Mouse (Mus musculus) adrenal gland, adult 2 months (tissue): ENCODE measurements around the gene AW146154. TPM values are rescaled to one million over a fixed set of nuclear protein-coding genes. Genes with fewer than 3 reads are reported as not detected.
"Not testable (repeated sequence)": the region's sequence is repeated elsewhere in the genome, so short reads cannot be mapped to it uniquely, and the experiment has no call there.

Source experiments
- DNase-seq: peaks from one replicate; pipeline ENCODE4 v3.0.0; 2021
- long read RNA-seq: library from polyadenylated mRNA; stranded (forward); transcript quantifications from one replicate; pipeline ENCODE4 v2.0.0, GENCODE M21; 2021
- polyA plus RNA-seq: library from polyadenylated mRNA; depleted of rRNA; stranded (reverse); fragments of >200 nt; gene quantifications from 2 replicates; pipeline ENCODE4 v1.2.3, GENCODE M21; 2012; rRNA removed
- total RNA-seq, 2 experiments: library from RNA; stranded (reverse); gene quantifications; 2 replicates each; pipeline ENCODE4 v1.2.3; 2021

AW146154 gene
- total RNA-seq (1 to 10 TPM; 7.2 to 8.6 TPM), polyA plus RNA-seq (1.1 and 1.6 TPM in 2 replicates)
- long read RNA-seq, partial matches to known transcripts = 0 of 3 reads
- long read RNA-seq, other reads (novel, unspliced or antisense) = 1 of 3 reads

- peak; percentile 99 for DNase-seq
These were observed at the start of gene AW146154, which contains the start of gene Gm20449 for GRCm38 (mm10) chr7:41499389-41500049. Gene AW146154, minus strand, starts transcription at chr7:41499890. Gene Gm20449, minus strand, starts transcription at chr7:41499417.

GRCm38 (mm10) chr7:41512672-41513071 is 13.0 kb upstream of the AW146154 start:
- no peak for DNase-seq

DNA sequence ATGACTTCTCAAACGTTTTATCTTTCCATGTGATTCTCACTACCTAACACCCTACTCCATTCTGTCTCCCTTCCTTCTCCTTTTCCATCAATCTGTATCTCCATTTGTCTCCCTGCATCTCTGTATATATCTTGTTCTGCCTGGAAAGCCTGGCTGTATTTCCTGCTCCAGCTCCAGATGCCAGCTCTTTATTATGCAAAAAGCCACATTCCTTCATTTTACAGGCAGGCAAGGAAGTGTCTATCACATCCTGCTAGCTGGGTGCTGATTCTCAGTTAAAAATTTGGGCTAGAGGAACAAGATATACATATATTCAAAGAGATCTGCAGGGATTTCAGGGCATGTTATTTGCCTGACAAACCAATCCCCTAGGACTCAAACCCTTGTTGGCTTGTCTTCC is 12.5 kb upstream of the AW146154 start:
- no peak for DNase-seq

- DNase-seq = no peak
These were observed 2.7 kb upstream of the AW146154 start for GRCm38 (mm10) chr7:41502402-41502801.

DNA sequence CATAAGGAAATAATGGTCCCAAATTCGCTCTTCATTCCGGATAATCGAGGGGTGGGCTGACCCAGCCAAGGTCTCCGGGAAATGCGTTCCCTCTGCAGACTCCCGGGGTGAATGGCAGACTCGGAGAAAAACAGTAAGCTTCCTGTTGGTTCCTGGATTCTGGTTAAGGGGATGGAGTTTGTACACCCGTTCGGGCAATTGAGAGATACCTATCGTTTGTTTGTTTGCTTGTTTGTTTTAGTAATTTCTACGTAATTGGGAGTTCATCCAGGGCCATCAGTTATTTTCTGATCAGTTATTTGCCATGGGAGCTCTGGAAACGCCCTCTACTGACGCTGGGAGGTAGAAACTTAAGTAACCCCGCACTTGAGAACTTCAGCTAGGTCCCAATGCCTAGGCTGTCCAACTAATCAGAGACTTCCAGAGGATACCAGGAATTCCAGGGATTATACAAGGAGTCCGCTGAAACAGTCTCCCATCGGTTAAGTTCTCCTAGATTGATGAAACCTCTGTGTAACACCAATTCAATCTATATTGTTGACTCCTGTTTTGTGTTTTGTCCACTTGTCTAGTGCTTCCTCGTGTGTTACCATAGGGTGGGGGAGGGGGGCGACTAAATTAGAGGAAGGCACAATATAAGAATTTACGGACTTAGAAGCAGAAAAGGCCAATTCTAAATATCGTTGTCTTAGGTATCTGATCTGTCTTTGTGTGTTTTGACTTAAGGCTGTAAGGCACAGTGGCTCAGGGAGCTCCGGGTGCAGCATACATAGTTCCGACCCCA is 653 bp upstream of the AW146154 start:
- DNase-seq = peak; percentile 82

DNA sequence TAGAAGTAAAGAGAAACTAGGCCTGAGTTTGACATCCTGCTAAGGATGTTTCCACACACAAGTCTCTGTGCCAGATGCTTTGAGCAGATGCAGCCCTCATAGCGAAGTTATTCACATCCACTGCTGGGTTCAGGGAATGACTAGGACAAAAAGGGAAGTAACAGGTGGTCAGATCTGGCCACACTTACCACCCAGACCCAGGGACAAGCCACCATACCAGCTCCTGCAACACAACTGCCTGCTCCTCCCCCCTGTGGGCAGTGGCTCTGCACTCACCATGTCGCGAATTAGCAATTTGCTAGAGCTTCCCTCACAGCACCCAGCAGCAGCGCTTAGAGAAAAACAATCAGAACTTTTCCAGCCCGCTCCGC is 687 bp downstream of the AW146154 start:
- not testable (repeated sequence) for DNase-seq

DNA sequence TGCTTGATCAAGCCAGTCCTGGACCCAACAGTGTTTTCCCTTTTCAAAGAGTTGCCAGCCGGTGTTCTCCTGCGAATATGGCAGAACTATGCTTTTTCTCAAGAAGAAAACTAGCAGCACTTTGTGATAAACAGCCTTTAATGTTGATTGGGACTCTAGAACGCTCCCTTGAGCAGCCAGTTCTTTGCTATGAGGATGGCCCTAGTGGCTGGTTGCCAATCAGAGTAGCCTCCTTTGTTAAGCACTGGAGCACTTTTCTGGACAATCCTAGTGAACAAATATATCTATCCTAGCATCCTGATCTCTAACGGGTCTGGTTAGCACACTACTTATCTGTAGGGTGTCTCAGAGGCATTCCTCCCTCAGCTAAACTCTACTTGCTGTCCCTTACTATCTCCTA is 1.2 kb downstream of the AW146154 start:
- DNase-seq = not testable (repeated sequence)

GRCm38 (mm10) chr7:41497871-41498270 is 1.8 kb downstream of the AW146154 start:
- DNase-seq = no peak

DNA sequence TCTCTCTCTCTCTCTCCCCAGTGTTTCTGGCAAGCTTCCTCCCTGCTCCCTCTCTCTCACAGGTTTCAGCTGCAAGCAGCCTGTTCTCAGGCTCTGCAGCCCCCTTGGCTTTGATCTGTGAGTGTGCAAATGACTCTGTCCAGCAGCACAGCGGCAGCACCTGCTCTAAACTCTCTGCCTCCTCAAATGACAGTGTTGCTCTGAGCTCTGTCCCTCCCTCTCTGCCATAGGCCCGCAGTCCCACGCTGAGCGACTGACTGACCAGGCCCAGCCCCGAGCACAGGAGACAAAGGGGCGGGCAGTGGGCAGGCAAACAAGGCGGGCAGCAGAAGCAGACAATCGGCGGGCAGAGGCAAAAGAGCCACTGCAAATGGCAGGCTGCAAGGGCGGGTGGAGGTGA is 47.8 kb downstream of the AW146154 start:
- DNase-seq = no peak

DNA sequence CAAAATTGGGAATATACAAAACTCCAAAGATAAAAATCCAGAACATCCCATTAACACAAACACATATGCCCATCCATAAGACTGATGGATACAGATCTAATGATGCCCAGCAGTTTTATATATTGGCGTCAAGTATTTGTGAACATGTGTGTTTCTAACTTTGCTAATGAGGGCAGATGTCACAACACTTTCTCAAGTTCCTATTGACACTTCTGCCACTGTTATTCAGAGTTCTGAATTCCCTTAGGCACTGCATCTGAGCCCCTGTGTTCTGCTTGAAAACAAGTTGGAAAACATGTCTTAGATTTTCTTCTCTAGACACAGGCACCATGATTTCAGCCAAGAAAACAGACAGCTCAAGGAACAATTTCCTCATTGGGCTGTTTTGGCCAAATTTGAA is 51.1 kb downstream of the AW146154 start, which contains the start of gene Vmn2r57:
TSS of gene Vmn2r57 (minus strand) at position 101 of the 400 bp plus-strand sequence.
- DNase-seq = not testable (repeated sequence)

Other genes with a start within 250 kb of the AW146154 start
- gene AI987944, start 106.5 kb downstream of the AW146154 start, total RNA-seq = 10 to 100 TPM; 13.5 to 15.7 TPM
- 1.5 TPM in 2 replicates for gene AI987944, start 106.5 kb downstream of the AW146154 start, polyA plus RNA-seq
- under 1 TPM; 0.14 to 0.31 TPM for gene Vmn2r57, start 51.2 kb downstream of the AW146154 start, total RNA-seq
- gene Vmn2r57, start 51.2 kb downstream of the AW146154 start, polyA plus RNA-seq = 0.04 and 0.11 TPM in 2 replicates
- gene Gm20449, start 473 bp downstream of the AW146154 start, total RNA-seq = under 1 TPM in 1 of 2 experiments, not detected in 1; 0.09 TPM
- gene Gm20449, start 473 bp downstream of the AW146154 start, polyA plus RNA-seq = not detected in 2 replicates
- under 1 TPM; 0.35 to 0.48 TPM for gene Gm6871, start 73.8 kb upstream of the AW146154 start, total RNA-seq
- gene Gm6871, start 73.8 kb upstream of the AW146154 start, polyA plus RNA-seq = not detected in 2 replicates
- 10 to 100 TPM; 13.4 to 14.4 TPM for gene 2610021A01Rik, start 99.3 kb upstream of the AW146154 start, total RNA-seq
- gene 2610021A01Rik, start 99.3 kb upstream of the AW146154 start, polyA plus RNA-seq = 0.82 and 1.6 TPM in 2 replicates
- gene Zfp788, start 133.3 kb upstream of the AW146154 start, total RNA-seq = 10 to 100 TPM; 10.1 to 14.8 TPM
- 0.12 and 0.36 TPM in 2 replicates for gene Zfp788, start 133.3 kb upstream of the AW146154 start, polyA plus RNA-seq